Mouse (Mus musculus): ENCODE measurements around the gene Selenoo. TPM values are rescaled to one million over a fixed set of nuclear protein-coding genes. Genes with fewer than 3 reads are reported as not detected.

The Selenoo gene
- polyA plus RNA-seq, 1 experiment from 2014 or later = 23.0 TPM

- peak; percentile 57 for ATAC-seq (ENCODE audit: insufficient read depth, low FRiP score, low TSS enrichment)
- H3K9me3 ChIP-seq (ENCODE audit: control insufficient read depth, low read length) = no peaks in the 10 kb centered on the region
- peak overlapping the region; percentile 74; the same call in 1 of the 2 replicates for H3K27ac ChIP-seq (ENCODE audit: low read depth, low read length)
- WGBS = 4% methylated on average over 64 of the region's 68 CpGs
- H3K36me3 ChIP-seq (ENCODE audit: control insufficient read depth, insufficient read depth, low read length) = peaks cover 8% of the 10 kb centered on the region
- peaks cover 7% of the 10 kb centered on the region for H3K4me1 ChIP-seq (ENCODE audit: control insufficient read depth, insufficient read depth, low read length)
- H3K4me3 ChIP-seq (ENCODE audit: low read depth, low read length) = peak overlapping the region; percentile 97
- no peaks in the 10 kb centered on the region for H3K27me3 ChIP-seq (ENCODE audit: control insufficient read depth, insufficient read depth, low read length)
- peak overlapping the region; percentile 92 for H3K9ac ChIP-seq (ENCODE audit: low read length)
- DNase-seq (ENCODE audit: low spot score) = no peak
- H3K4me2 ChIP-seq (ENCODE audit: low read depth) = peak overlapping the region; percentile 100
Measured at GRCm38 (mm10) chr15:89089248-89090051, 566 bp downstream of the Selenoo start.

GRCm38 (mm10) chr15:89090662-89091061 lies 1.8 kb downstream of the Selenoo start:
- peaks cover 13% of the 10 kb centered on the region for H3K36me3 ChIP-seq (ENCODE audit: control insufficient read depth, insufficient read depth, low read length)
- no peak overlapping the region for H3K27ac ChIP-seq (ENCODE audit: low read depth, low read length)
- H3K4me1 ChIP-seq (ENCODE audit: control insufficient read depth, insufficient read depth, low read length) = peaks cover 7% of the 10 kb centered on the region
- H3K9ac ChIP-seq (ENCODE audit: low read length) = no peak overlapping the region
- 78% methylated on average over 4 of the region's 4 CpGs for WGBS
- ATAC-seq (ENCODE audit: insufficient read depth, low FRiP score, low TSS enrichment) = no peak
- H3K4me2 ChIP-seq (ENCODE audit: low read depth) = no peak overlapping the region
- H3K27me3 ChIP-seq (ENCODE audit: control insufficient read depth, insufficient read depth, low read length) = no peaks in the 10 kb centered on the region
- DNase-seq (ENCODE audit: low spot score) = no peak
- H3K4me3 ChIP-seq (ENCODE audit: low read depth, low read length) = no peak overlapping the region
- H3K9me3 ChIP-seq (ENCODE audit: control insufficient read depth, low read length) = no peaks in the 10 kb centered on the region

DNA sequence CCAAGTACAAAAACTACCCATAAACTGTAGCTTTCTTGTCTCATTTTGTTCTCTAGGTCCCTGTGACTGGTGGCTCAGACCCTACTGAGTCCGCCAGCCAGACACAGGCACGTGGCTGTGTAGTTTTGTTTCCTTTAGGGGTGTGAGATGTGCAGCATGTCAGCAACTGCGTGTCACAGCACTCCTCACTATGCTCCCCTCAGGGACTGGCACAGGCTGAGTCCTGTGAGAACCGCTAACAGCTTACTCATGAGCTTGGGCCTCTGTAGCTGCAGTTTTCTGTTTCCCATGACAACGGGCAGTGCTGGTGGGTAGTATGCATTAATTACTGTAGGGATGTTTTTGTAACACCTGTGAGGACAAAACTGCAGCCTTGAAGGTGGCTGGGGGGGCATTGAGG lies 3.3 kb downstream of the Selenoo start:
- WGBS = 80% methylated on average over 5 of the region's 5 CpGs

GRCm38 (mm10) chr15:89097450-89097849 lies 8.6 kb downstream of the Selenoo start:
- no peak overlapping the region for H3K9ac ChIP-seq (ENCODE audit: low read length)
- H3K4me2 ChIP-seq (ENCODE audit: low read depth) = no peak overlapping the region
- DNase-seq (ENCODE audit: low spot score) = no peak
- no peak for ATAC-seq (ENCODE audit: insufficient read depth, low FRiP score, low TSS enrichment)
- no peak overlapping the region for H3K4me3 ChIP-seq (ENCODE audit: low read depth, low read length)
- WGBS = 89% methylated on average over 5 of the region's 5 CpGs
- no peaks in the 10 kb centered on the region for H3K27me3 ChIP-seq (ENCODE audit: control insufficient read depth, insufficient read depth, low read length)
- H3K4me1 ChIP-seq (ENCODE audit: control insufficient read depth, insufficient read depth, low read length) = no peaks in the 10 kb centered on the region
- H3K9me3 ChIP-seq (ENCODE audit: control insufficient read depth, low read length) = no peaks in the 10 kb centered on the region
- H3K27ac ChIP-seq (ENCODE audit: low read depth, low read length) = no peak overlapping the region
- peaks cover 29% of the 10 kb centered on the region for H3K36me3 ChIP-seq (ENCODE audit: control insufficient read depth, insufficient read depth, low read length)

More for the DNA sequence above, 3.3 kb downstream of the Selenoo start:
- Histone ChIP-seq H3K27ac (ENCODE audit: low read depth, low read length) (no peak overlapping the region), H3K4me3 (ENCODE audit: low read depth, low read length) (no peak overlapping the region), H3K36me3 (ENCODE audit: control insufficient read depth, insufficient read depth, low read length) (peaks cover 11% of the 10 kb centered on the region), H3K27me3 (ENCODE audit: control insufficient read depth, insufficient read depth, low read length) (no peaks in the 10 kb centered on the region), H3K9me3 (ENCODE audit: control insufficient read depth, low read length) (no peaks in the 10 kb centered on the region), H3K9ac (ENCODE audit: low read length) (no peak overlapping the region), H3K4me2 (ENCODE audit: low read depth) (no peak overlapping the region), H3K4me1 (ENCODE audit: control insufficient read depth, insufficient read depth, low read length) (peaks cover 7% of the 10 kb centered on the region)
- ATAC-seq (ENCODE audit: insufficient read depth, low FRiP score, low TSS enrichment) = no peak
- no peak for DNase-seq (ENCODE audit: low spot score)

GRCm38 (mm10) chr15:89098616-89099015 lies 9.7 kb downstream of the Selenoo start:
- 88% methylated on average over 7 of the region's 7 CpGs for WGBS
- Histone ChIP-seq H3K9ac (ENCODE audit: low read length) (no peak overlapping the region), H3K9me3 (ENCODE audit: control insufficient read depth, low read length) (no peaks in the 10 kb centered on the region), H3K4me2 (ENCODE audit: low read depth) (no peak overlapping the region), H3K36me3 (ENCODE audit: control insufficient read depth, insufficient read depth, low read length) (peaks cover 32% of the 10 kb centered on the region), H3K27me3 (ENCODE audit: control insufficient read depth, insufficient read depth, low read length) (no peaks in the 10 kb centered on the region), H3K27ac (ENCODE audit: low read depth, low read length) (no peak overlapping the region), H3K4me1 (ENCODE audit: control insufficient read depth, insufficient read depth, low read length) (no peaks in the 10 kb centered on the region), H3K4me3 (ENCODE audit: low read depth, low read length) (no peak overlapping the region)
- DNase-seq (ENCODE audit: low spot score) (no peak), ATAC-seq (ENCODE audit: insufficient read depth, low FRiP score, low TSS enrichment) (no peak)

- ATAC-seq (ENCODE audit: insufficient read depth, low FRiP score, low TSS enrichment) (no peak), DNase-seq (ENCODE audit: low spot score) (no peak)
- H3K36me3 ChIP-seq (ENCODE audit: control insufficient read depth, insufficient read depth, low read length) = peaks cover 29% of the 10 kb centered on the region
- no peak overlapping the region for H3K9ac ChIP-seq (ENCODE audit: low read length)
- H3K27me3 ChIP-seq (ENCODE audit: control insufficient read depth, insufficient read depth, low read length) = no peaks in the 10 kb centered on the region
- H3K9me3 ChIP-seq (ENCODE audit: control insufficient read depth, low read length) = no peaks in the 10 kb centered on the region
- H3K4me3 ChIP-seq (ENCODE audit: low read depth, low read length) = no peak overlapping the region
- no peak overlapping the region for H3K4me2 ChIP-seq (ENCODE audit: low read depth)
- H3K27ac ChIP-seq (ENCODE audit: low read depth, low read length) = no peak overlapping the region
- no peaks in the 10 kb centered on the region for H3K4me1 ChIP-seq (ENCODE audit: control insufficient read depth, insufficient read depth, low read length)
- 94% methylated on average over 12 of the region's 12 CpGs for WGBS
Measured at GRCm38 (mm10) chr15:89100823-89101222, 11.9 kb downstream of the Selenoo start.

DNA sequence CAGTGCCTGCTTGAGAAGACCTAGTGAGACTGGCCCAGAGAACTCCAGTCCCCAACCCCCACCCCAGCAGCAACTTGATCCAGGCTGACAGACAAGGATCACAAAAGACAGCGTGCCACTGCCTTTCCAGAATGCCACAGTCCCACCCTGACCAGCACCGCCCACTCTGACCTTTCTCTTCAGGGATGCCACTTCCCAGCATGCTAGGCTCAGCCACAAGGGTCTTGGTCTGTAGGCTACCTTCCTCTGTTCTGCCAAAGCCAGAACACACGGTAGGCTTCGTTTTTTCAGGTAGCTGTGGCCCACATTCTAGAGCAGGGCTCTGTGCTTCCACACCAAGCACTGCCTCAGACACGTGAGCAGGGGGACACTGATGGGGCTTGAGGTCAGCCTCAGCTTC lies 13.8 kb downstream of the Selenoo start:
- no peak for DNase-seq (ENCODE audit: low spot score)
- H3K4me3 ChIP-seq (ENCODE audit: low read depth, low read length) = no peak overlapping the region
- H3K27me3 ChIP-seq (ENCODE audit: control insufficient read depth, insufficient read depth, low read length) = no peaks in the 10 kb centered on the region
- peaks cover 32% of the 10 kb centered on the region for H3K36me3 ChIP-seq (ENCODE audit: control insufficient read depth, insufficient read depth, low read length)
- H3K27ac ChIP-seq (ENCODE audit: low read depth, low read length) = no peak overlapping the region
- H3K9me3 ChIP-seq (ENCODE audit: control insufficient read depth, low read length) = no peaks in the 10 kb centered on the region
- no peak for ATAC-seq (ENCODE audit: insufficient read depth, low FRiP score, low TSS enrichment)
- H3K9ac ChIP-seq (ENCODE audit: low read length) = no peak overlapping the region
- no peaks in the 10 kb centered on the region for H3K4me1 ChIP-seq (ENCODE audit: control insufficient read depth, insufficient read depth, low read length)
- H3K4me2 ChIP-seq (ENCODE audit: low read depth) = no peak overlapping the region
- WGBS = 89% methylated on average over 5 of the region's 5 CpGs

DNA sequence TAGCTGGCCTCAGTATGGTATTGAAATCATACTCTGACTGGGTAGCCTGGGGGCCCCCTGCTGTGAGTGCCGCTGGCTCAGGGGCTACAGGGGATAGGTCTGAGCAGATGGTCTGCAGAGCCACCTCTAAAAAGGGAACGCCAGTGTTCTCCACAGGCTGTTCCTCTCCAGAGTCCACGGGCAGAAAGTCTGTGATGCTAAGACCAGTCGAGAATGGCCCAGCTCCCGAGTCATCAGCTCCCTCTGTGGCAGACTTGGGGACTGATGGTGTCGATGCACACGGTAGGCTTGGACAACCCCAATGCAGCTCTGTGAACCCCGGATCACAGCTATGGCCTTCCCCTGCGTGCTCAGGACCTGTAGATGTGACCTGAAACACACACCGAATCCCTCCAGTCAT lies 15.0 kb downstream of the Selenoo start:
- H3K9ac ChIP-seq (ENCODE audit: low read length) = no peak overlapping the region
- peaks cover 36% of the 10 kb centered on the region for H3K36me3 ChIP-seq (ENCODE audit: control insufficient read depth, insufficient read depth, low read length)
- no peak overlapping the region for H3K4me2 ChIP-seq (ENCODE audit: low read depth)
- DNase-seq (ENCODE audit: low spot score) (no peak), ATAC-seq (ENCODE audit: insufficient read depth, low FRiP score, low TSS enrichment) (no peak)
- no peak overlapping the region for H3K27ac ChIP-seq (ENCODE audit: low read depth, low read length)
- H3K4me3 ChIP-seq (ENCODE audit: low read depth, low read length) = no peak overlapping the region
- WGBS = 87% methylated on average over 10 of the region's 10 CpGs
- no peaks in the 10 kb centered on the region for H3K27me3 ChIP-seq (ENCODE audit: control insufficient read depth, insufficient read depth, low read length)
- H3K9me3 ChIP-seq (ENCODE audit: control insufficient read depth, low read length) = no peaks in the 10 kb centered on the region
- H3K4me1 ChIP-seq (ENCODE audit: control insufficient read depth, insufficient read depth, low read length) = no peaks in the 10 kb centered on the region

DNA sequence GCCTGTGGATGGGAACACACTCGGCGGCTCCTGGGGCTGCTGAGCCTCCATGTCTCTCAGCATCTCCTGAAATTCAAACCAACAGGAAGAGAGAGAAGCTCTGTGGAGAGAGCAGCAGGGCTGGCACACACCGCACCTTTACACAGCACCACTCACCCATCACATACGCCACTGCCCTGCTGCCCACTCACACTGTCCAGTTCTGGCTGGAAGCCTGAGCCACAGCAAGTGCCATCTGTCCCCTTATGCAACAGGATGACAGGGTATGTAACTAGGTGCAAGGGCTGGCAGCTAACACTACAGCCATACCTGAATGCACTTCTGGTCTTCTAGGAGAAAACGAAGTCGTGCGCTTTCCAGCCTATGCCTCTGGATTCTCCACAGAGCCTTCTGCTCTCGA lies 15.5 kb downstream of the Selenoo start:
- WGBS = 95% methylated on average over 8 of the region's 8 CpGs

More for the DNA sequence above, 15.5 kb downstream of the Selenoo start:
- Histone ChIP-seq H3K4me3 (ENCODE audit: low read depth, low read length) (no peak overlapping the region), H3K9me3 (ENCODE audit: control insufficient read depth, low read length) (no peaks in the 10 kb centered on the region), H3K36me3 (ENCODE audit: control insufficient read depth, insufficient read depth, low read length) (peaks cover 34% of the 10 kb centered on the region), H3K4me1 (ENCODE audit: control insufficient read depth, insufficient read depth, low read length) (no peaks in the 10 kb centered on the region), H3K4me2 (ENCODE audit: low read depth) (no peak overlapping the region), H3K9ac (ENCODE audit: low read length) (no peak overlapping the region), H3K27me3 (ENCODE audit: control insufficient read depth, insufficient read depth, low read length) (no peaks in the 10 kb centered on the region), H3K27ac (ENCODE audit: low read depth, low read length) (no peak overlapping the region)
- DNase-seq (ENCODE audit: low spot score) = no peak
- ATAC-seq (ENCODE audit: insufficient read depth, low FRiP score, low TSS enrichment) = no peak
